Comparison of ENCODE assay signal across 19 mouse cellular contexts in genomic region chrX:38429455-38429854, GRCm38 (mm10). TPM values are rescaled to one million over a fixed set of nuclear protein-coding genes. Genes with fewer than 3 reads are reported as not detected.
DNase-seq lines count a peak whose midpoint lies in the region; ATAC-seq and TF ChIP-seq lines count a peak whose summit lies in the region.
"Had no signal": no experiment of that assay in that cellular context is flagged by ENCODE, and none has a peak within 500 bp of the region (broad histone marks: within the 10 kb centered on the region; RNA-seq: fewer than 3 reads in every experiment).

No protein-coding gene starts in this region.

- ATAC-seq in liver, embryonic 11.5 days (replicated peaks; ENCODE audit: low FRiP score), result no peak
- ATAC-seq in hindbrain, embryonic 11.5 days (ENCODE audit: low FRiP score), result no peak
- ATAC-seq: activated CD4-positive, CD25-positive, alpha-beta regulatory T cell, adult 4 months; CD4-positive, CD25-positive, alpha-beta regulatory T cell, adult 4 months; forebrain, embryonic 13.5 days had no signal

- no peaks in the 10 kb centered on the region; the same call in 1 of the 2 replicates for H3K79me2 ChIP-seq in liver, adult 2 months (ENCODE audit: control insufficient read depth, insufficient read depth, low read length)
- no peaks in the 10 kb centered on the region for H3K79me2 ChIP-seq in CH12.LX (replicated peaks; ENCODE audit: control insufficient read depth, extremely low read depth, insufficient read depth, poor library complexity, severe bottlenecking)

- no peak for TF ChIP-seq RAD21 in CH12.LX (IDR thresholded peaks at IDR 0.05; ENCODE audit: low read depth, low read length)

- in situ Hi-C loops in CH12.LX (cut with MboI; ENCODE audit: low pct_ligation_motif_present, low pct_unique_long_range_greater_than_20kb, low sequenced_read_pairs), result no loop called here

- peak; percentile 77 for TF ChIP-seq EP300 in CH12.LX (IDR thresholded peaks at IDR 0.05; ENCODE audit: low read length)

- DNase-seq in kidney, adult 2 months, result no peak
- DNase-seq in kidney, adult 11 months, result no peak
- DNase-seq in liver, adult 2 months (ENCODE audit: extremely low read depth, low read depth, low spot score), result no peak
- DNase-seq in liver, embryonic 11.5 days (ENCODE audit: low spot score), result no peak
- peak; percentile 45 for DNase-seq in CH12.LX (ENCODE audit: extremely low read depth)
- no peak for DNase-seq in urinary bladder, postnatal 25 days (ENCODE audit: low spot score)
- DNase-seq in hindbrain, embryonic 11.5 days (ENCODE audit: low spot score), result no peak
- DNase-seq: B cell, adult 2 months; cerebellum, adult 11-12 months; cerebellum, adult 9-10 months; forebrain, postnatal 0 days had no signal

- H3K4me2 ChIP-seq in liver, embryonic 11.5 days, result no peak overlapping the region
- peak overlapping the region; percentile 31; the same call in 1 of the 2 replicates for H3K4me2 ChIP-seq in CH12.LX (ENCODE audit: insufficient read depth, low read depth, poor library complexity, severe bottlenecking)
- H3K4me2 ChIP-seq in hindbrain, embryonic 11.5 days (replicated peaks; ENCODE audit: low read depth, low read length), result no peak overlapping the region
- H3K4me2 ChIP-seq: embryonic facial prominence, embryonic 12.5 days; forebrain, embryonic 13.5 days; forebrain, embryonic 15.5 days had no signal

- no peak for TF ChIP-seq CTCF in kidney, adult 2 months (conservative IDR thresholded peaks at IDR 0.05; ENCODE audit: insufficient read depth, insufficient read length, low read depth, low read length)
- TF ChIP-seq CTCF in liver, adult 2 months (IDR thresholded peaks at IDR 0.05; ENCODE audit: low read depth, low read length), result no peak
- no peak for TF ChIP-seq CTCF in CH12.LX (conservative IDR thresholded peaks at IDR 0.05 in 1 of 2, IDR thresholded peaks at IDR 0.05 in 1 of 2; ENCODE audit: low read depth in 2 of 2, low read length in 2 of 2)
- TF ChIP-seq CTCF in embryonic fibroblast, embryonic 13.5 days (IDR thresholded peaks at IDR 0.05; ENCODE audit: borderline replicate concordance, insufficient read depth, low read length), result no peak

- H3K4me1 ChIP-seq in kidney, adult 2 months (ENCODE audit: control insufficient read depth, insufficient read depth, low read length), result no peaks in the 10 kb centered on the region; the same call in 1 of the 2 replicates
- H3K4me1 ChIP-seq in liver, adult 2 months (ENCODE audit: control insufficient read depth, insufficient read depth, low read length), result peaks cover 11% of the 10 kb centered on the region
- H3K4me1 ChIP-seq in liver, embryonic 11.5 days (replicated peaks; ENCODE audit: control insufficient read depth, insufficient read depth, low read length), result no peaks in the 10 kb centered on the region
- H3K4me1 ChIP-seq in CH12.LX (ENCODE audit: control insufficient read depth in 1 of 2, insufficient read depth in 2 of 2), result peaks cover 3 to 21% of the 10 kb centered on the region in 2 experiments; a peak in 3 of 4 replicates
- peaks cover 4% of the 10 kb centered on the region for H3K4me1 ChIP-seq in embryonic fibroblast, embryonic 13.5 days (ENCODE audit: control insufficient read depth, insufficient read depth, low read length)
- no peaks in the 10 kb centered on the region for H3K4me1 ChIP-seq in hindbrain, embryonic 11.5 days (replicated peaks; ENCODE audit: control insufficient read depth, insufficient read depth, low read length)
- H3K4me1 ChIP-seq: embryonic facial prominence, embryonic 10.5 days; embryonic facial prominence, embryonic 12.5 days; forebrain, embryonic 13.5 days; forebrain, embryonic 15.5 days had no signal

- H3K9me3 ChIP-seq in liver, embryonic 11.5 days (ENCODE audit: control insufficient read depth, low read length), result no peaks in the 10 kb centered on the region
- H3K9me3 ChIP-seq in CH12.LX (replicated peaks; ENCODE audit: low read length), result no peaks in the 10 kb centered on the region
- no peaks in the 10 kb centered on the region for H3K9me3 ChIP-seq in hindbrain, embryonic 11.5 days (ENCODE audit: control insufficient read depth, low read length)
- H3K9me3 ChIP-seq: embryonic facial prominence, embryonic 10.5 days; embryonic facial prominence, embryonic 12.5 days; forebrain, embryonic 13.5 days; forebrain, embryonic 15.5 days had no signal

- H3K9ac ChIP-seq in liver, adult 2 months (ENCODE audit: low read depth, low read length), result no peak overlapping the region
- no peak overlapping the region for H3K9ac ChIP-seq in liver, embryonic 11.5 days (ENCODE audit: low read depth, low read length)
- no peak overlapping the region for H3K9ac ChIP-seq in CH12.LX (ENCODE audit: insufficient read depth, low read depth)
- H3K9ac ChIP-seq in hindbrain, embryonic 11.5 days (ENCODE audit: low read depth, low read length), result no peak overlapping the region
- H3K9ac ChIP-seq: embryonic facial prominence, embryonic 12.5 days; forebrain, embryonic 13.5 days; forebrain, embryonic 15.5 days; forebrain, postnatal 0 days had no signal

- no peaks in the 10 kb centered on the region for H3K27me3 ChIP-seq in kidney, adult 2 months (replicated peaks; ENCODE audit: control insufficient read depth, insufficient read depth, low read length)
- H3K27me3 ChIP-seq in liver, adult 2 months (ENCODE audit: control insufficient read depth, insufficient read depth, low read length), result no peaks in the 10 kb centered on the region
- H3K27me3 ChIP-seq in liver, embryonic 11.5 days (replicated peaks; ENCODE audit: control insufficient read depth, insufficient read depth, low read length), result no peaks in the 10 kb centered on the region
- H3K27me3 ChIP-seq in CH12.LX (replicated peaks), result no peaks in the 10 kb centered on the region
- no peaks in the 10 kb centered on the region for H3K27me3 ChIP-seq in hindbrain, embryonic 11.5 days (ENCODE audit: control insufficient read depth, insufficient read depth, low read length)
- H3K27me3 ChIP-seq: embryonic facial prominence, embryonic 12.5 days; forebrain, embryonic 13.5 days; forebrain, embryonic 15.5 days had no signal

- TF ChIP-seq POLR2A in kidney, adult 2 months (IDR thresholded peaks at IDR 0.05; ENCODE audit: low read depth, low read length), result no peak
- TF ChIP-seq POLR2A in liver, adult 2 months (IDR thresholded peaks at IDR 0.05; ENCODE audit: extremely low read depth, insufficient read depth, low read length), result no peak
- TF ChIP-seq POLR2A in CH12.LX (IDR thresholded peaks at IDR 0.05; ENCODE audit: low read depth, low read length), result no peak
- TF ChIP-seq POLR2A in embryonic fibroblast, embryonic 13.5 days (IDR thresholded peaks at IDR 0.05; ENCODE audit: low read depth, low read length), result no peak

- dilution Hi-C loops in CH12.LX (cut with MboI; ENCODE audit: extremely low pct_ligation_motif_present, extremely low pct_unique_long_range_greater_than_20kb, low sequenced_read_pairs), result no loop called here

- H3K27ac ChIP-seq in kidney, adult 2 months (ENCODE audit: insufficient read depth, low read depth, low read length), result peak overlapping the region; percentile 28; the same call in 1 of the 2 replicates
- H3K27ac ChIP-seq in liver, adult 2 months (replicated peaks; ENCODE audit: insufficient read depth, low read depth, low read length), result peak overlapping the region; percentile 5; the same call in 1 of the 2 replicates
- H3K27ac ChIP-seq in liver, embryonic 11.5 days (ENCODE audit: low read depth, low read length), result no peak overlapping the region
- H3K27ac ChIP-seq in CH12.LX (ENCODE audit: insufficient read depth, low read depth), result peak overlapping the region; percentile 71
- H3K27ac ChIP-seq in embryonic fibroblast, embryonic 13.5 days (ENCODE audit: insufficient read depth, low read length), result peak overlapping the region; percentile 59; the same call in 1 of the 2 replicates
- no peak overlapping the region for H3K27ac ChIP-seq in hindbrain, embryonic 11.5 days (ENCODE audit: low read depth, low read length)
- H3K27ac ChIP-seq: embryonic facial prominence, embryonic 10.5 days; embryonic facial prominence, embryonic 12.5 days; forebrain, embryonic 13.5 days; forebrain, embryonic 15.5 days had no signal

- no peak overlapping the region for H3K4me3 ChIP-seq in kidney, adult 2 months (ENCODE audit: insufficient read depth, low read depth, low read length)
- H3K4me3 ChIP-seq in liver, adult 2 months (ENCODE audit: insufficient read depth, low read depth, low read length), result no peak overlapping the region
- H3K4me3 ChIP-seq in liver, embryonic 11.5 days (ENCODE audit: low read depth, low read length), result no peak overlapping the region
- H3K4me3 ChIP-seq in CH12.LX (replicated peaks in 1 of 3; ENCODE audit: low read depth in 2 of 3, low read length in 2 of 3, poor library complexity in 1 of 3), result no peak overlapping the region
- H3K4me3 ChIP-seq in embryonic fibroblast, embryonic 13.5 days (ENCODE audit: insufficient read depth, low read length), result no peak overlapping the region
- H3K4me3 ChIP-seq in hindbrain, embryonic 11.5 days (ENCODE audit: low read depth, low read length), result no peak overlapping the region
- H3K4me3 ChIP-seq: embryonic facial prominence, embryonic 10.5 days; embryonic facial prominence, embryonic 12.5 days; erythroblast, embryonic 14.5 days; forebrain, embryonic 13.5 days; forebrain, embryonic 15.5 days had no signal

- WGBS in kidney, adult 2 months, result 58% methylated on average over 4 of the region's 4 CpGs
- WGBS in liver, adult 2 months, result 74% methylated on average over 4 of the region's 4 CpGs
- WGBS in liver, embryonic 11.5 days, result 89% methylated on average over 4 of the region's 4 CpGs
- 84% methylated on average over 4 of the region's 4 CpGs for WGBS in hindbrain, embryonic 11.5 days

- peaks cover 8% of the 10 kb centered on the region for H3K36me3 ChIP-seq in kidney, adult 2 months (ENCODE audit: control insufficient read depth, insufficient read depth, low read length)
- peaks cover 54% of the 10 kb centered on the region for H3K36me3 ChIP-seq in liver, adult 2 months (ENCODE audit: control insufficient read depth, insufficient read depth, low read length)
- H3K36me3 ChIP-seq in liver, embryonic 11.5 days (ENCODE audit: control insufficient read depth, insufficient read depth, low read length), result no peaks in the 10 kb centered on the region; the same call in 1 of the 2 replicates
- peaks cover 26 to 57% of the 10 kb centered on the region in 2 experiments for H3K36me3 ChIP-seq in CH12.LX (replicated peaks in 1 of 2; ENCODE audit: control insufficient read depth in 1 of 2, insufficient read depth in 1 of 2, low read length in 1 of 2)
- H3K36me3 ChIP-seq in hindbrain, embryonic 11.5 days (ENCODE audit: control insufficient read depth, insufficient read depth, low read length), result no peaks in the 10 kb centered on the region
- H3K36me3 ChIP-seq: forebrain, embryonic 15.5 days had no signal

RNA-seq across cellular contexts. Expression of gene Lamp2, which starts 26.8 kb away (rescaled TPM):
- 312 and 353 TPM in 2 replicates for polyA plus RNA-seq in kidney, adult 2 months (2012; rRNA removed)
- 414 and 458 TPM in 2 replicates for total RNA-seq in liver, adult 2 months (2014; rRNA removed)
- polyA plus RNA-seq in liver, adult 2 months (2012; rRNA removed), result 203 and 230 TPM in 2 replicates
- 76.0 and 81.4 TPM in 2 replicates for polyA plus RNA-seq in liver, embryonic 11.5 days (2014; fragmentation: Nextera tagmentation; extraction: Ambion mirVana)
- total RNA-seq in CH12.LX (2012; rRNA removed), result 32.1 and 35.3 TPM in 2 replicates
- total RNA-seq in CH12.LX (2014; rRNA removed), result 66.2 and 72.9 TPM in 2 replicates
- 65.5 and 79.9 TPM in 2 replicates for polyA plus RNA-seq in CH12.LX (2012; ENCODE audit: insufficient read length, low read depth)
- 485 and 547 TPM in 2 replicates for polyA plus RNA-seq in embryonic fibroblast, embryonic 13.5 days (2011; ENCODE audit: insufficient read length, low read depth, missing spikeins)
- polyA plus RNA-seq in hindbrain, embryonic 11.5 days (2014; fragmentation: Nextera tagmentation; extraction: Ambion mirVana), result 92.4 and 96.6 TPM in 2 replicates

Comparison
In these comparisons a context has a peak if more than half of its experiments do, and no peak if none do; other contexts are left out.
1. H3K27ac ChIP-seq: peak in kidney, adult 2 months (single experiment), liver, adult 2 months (single experiment), CH12.LX (single experiment) and embryonic fibroblast, embryonic 13.5 days (single experiment); none in liver, embryonic 11.5 days (single experiment) and hindbrain, embryonic 11.5 days (single experiment).